Mouse (Mus musculus): Measurements from ENCODE around the gene Ttll11. TPM values are rescaled to one million over a fixed set of nuclear protein-coding genes. Genes with fewer than 3 reads are reported as not detected.
A peak's percentile ranks its signal among the peaks of the same experiment; 100 is the strongest.

The Ttll11 gene
- total RNA-seq, 2 experiments from 2014 or later, result 2.9 to 4.0 TPM

DNA sequence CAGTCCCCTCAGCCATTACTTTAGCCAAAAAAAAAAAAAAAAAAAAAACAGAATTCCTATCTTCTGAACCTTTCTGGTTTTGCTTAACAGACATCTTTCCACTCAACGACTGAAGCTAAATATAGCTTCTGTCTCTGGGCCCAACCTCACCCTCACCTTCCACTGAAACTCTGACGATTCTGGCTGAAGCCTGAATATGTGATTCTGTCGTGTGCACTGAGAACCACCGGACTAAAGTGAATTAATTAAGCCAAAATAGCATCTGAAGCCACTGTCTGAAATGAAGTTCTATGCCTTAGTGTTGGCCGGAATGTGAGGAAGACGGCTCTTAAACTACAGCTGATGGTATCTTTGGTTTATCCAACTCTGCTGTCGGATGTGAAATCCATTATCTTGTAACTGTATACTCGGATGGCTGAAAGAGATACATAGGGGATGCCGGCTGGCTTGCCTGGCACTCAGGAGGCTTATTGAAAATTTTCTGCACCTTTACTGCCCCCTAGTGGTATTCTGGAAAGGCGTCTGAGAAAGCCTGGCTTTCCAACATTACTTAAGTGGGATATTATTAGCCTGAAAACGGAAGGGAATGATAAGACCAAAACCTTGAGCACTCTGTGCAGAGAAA is 73.4 kb downstream of the Ttll11 start:
- DNase-seq (ENCODE audit: low spot score in 2 of 2), result peak in 1 of 2 experiments; percentile 42

DNA sequence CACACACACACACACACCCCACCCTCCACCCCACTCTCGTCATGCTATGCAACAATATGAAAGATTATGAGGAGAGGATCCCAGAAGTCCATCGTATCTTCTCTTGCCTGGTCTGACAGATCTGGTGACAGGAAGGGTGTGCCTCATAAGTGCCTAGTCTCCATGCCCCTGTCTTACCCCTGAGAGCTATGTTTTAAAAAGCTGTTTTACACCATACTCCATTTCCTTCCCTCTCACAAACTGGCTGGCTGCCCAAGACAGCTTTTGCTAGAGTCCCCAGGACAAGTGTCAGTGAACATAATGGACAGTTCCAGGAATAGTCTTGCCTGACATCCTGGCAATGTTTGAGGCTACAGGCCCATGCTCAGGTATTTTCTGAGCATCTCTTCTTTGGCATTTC is 78.9 kb downstream of the Ttll11 start:
- no peak for DNase-seq (ENCODE audit: low spot score in 2 of 2)

DNA sequence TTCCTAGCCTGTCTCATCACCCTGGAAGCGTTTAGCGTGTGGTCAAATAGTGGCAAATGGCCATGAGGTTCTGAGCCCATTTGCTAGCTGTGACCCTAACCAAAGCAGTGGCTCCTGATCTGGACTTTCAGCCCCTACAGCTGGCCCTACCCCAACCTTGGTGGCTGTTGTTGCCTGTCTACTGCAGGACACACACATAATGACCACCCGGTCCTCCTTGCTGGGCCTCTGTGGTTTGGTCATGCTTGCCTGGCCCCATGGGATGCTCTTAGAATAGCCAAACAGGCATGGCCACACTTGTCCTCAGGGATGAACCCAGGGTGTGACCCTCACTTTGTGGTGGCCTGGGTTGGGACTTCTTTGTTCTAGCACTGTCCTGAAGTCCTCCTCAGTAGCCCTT is 80.0 kb downstream of the Ttll11 start:
- no peak for DNase-seq (ENCODE audit: low spot score in 2 of 2)

DNA sequence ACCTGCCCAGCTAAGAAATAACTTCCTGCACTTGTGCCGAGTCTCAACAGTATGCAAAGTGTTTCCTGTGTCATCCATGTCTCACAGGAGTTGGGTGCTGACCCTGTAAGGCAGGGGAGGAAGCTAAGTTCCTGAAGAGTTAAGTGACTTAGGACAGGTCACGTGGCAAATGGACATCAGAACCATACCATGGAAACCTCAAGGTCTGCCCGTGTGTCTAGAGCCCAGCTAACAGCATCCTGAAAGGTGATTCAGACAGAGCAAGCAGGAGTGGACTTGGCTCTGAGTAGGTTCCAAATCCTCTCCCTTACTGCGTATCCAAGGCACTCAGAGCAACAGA is 80.6 kb downstream of the Ttll11 start:
- no peak for DNase-seq (ENCODE audit: low spot score in 2 of 2)

DNA sequence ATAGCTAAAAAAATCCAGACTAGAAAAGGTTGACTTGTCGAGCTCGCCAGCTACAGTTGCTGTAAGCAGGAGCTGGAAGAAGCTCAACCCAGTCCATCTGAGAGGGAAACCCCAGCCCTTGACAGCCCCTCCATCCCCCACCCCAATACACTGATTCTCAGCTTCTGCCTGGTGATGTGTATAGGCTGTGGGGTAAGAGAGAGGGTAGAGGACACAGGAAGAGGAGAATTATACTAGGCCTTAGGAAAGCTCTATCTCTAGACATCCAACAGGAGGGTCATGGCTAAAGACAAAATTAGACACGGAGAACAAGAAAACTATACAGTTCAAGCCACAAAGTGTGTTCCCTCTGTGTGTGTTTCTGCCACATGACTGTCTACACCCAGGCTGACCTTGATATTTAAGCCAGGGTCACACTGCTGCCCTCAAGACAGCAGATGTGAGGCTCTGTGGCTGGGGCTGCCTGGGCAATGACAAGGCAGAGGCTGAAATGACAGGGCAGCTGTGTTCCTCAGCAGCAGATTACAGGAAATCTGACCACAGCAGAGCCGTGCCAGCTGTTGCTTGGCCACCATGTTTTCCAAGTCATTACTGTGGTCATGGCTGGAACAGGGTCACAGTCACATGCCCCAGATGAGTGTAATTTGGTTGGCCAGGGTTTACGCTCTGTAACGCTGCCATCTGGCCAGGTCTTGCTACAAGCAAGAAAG is 81.1 kb downstream of the Ttll11 start:
- no peak for DNase-seq (ENCODE audit: low spot score in 2 of 2)

DNA sequence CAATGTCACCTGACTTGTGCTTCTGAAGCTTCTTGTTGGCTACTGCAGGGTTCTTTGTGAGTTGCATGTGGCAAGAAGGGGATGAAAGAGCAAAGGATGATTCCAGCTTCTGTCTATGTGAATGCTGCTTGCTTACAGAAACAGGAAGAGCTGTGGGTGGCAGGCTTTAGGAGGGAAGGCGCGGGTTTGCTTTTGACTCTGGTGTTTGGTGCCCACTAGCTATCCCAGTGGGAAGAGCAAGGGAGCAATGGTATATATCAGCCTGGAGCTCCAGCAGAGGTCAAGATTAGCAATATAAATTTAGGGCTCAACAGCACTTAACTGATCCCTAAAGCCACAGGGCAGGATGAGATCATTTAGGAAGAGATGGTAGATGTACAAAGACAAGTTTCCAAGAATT is 82.6 kb downstream of the Ttll11 start:
- no peak for DNase-seq (ENCODE audit: low spot score in 2 of 2)

DNA sequence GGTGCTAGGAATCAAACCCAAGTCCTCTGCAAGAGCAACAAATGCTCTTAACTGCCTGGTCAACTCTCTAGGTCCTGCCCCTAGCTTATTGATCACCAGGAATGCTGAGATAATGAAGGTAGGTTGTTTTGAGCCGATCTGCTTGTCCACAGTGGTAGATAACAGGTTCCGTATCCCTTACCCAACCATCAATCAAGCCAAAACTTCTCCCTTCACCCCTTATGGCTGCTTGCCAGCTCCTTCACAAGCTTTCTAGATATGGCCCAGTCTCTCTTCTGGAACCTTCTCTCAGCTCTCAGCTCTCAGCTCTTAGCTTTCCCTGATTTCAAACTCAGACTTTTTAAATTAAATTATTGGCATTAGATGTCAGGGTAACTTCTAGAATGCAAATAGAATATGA is 85.2 kb downstream of the Ttll11 start:
- DNase-seq (ENCODE audit: low spot score in 2 of 2), result no peak

DNA sequence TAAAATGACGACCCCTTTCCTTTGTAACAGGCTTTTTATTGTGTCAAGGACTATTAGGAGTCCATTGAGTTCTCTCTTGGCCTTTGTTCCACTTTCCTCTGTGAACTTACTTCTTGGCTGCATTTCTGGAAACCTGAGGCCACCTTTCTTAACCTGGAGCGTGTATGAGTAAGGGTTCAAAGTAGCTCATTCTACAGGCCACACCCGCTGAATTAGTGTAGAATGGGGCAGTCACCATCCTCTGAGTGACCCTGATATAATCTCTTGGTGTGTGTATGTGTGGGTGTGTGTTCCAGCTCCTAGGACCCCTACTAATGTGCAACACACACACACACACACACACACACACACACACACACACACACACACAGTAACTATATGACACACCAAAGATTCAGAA is 89.1 kb downstream of the Ttll11 start:
- no peak for DNase-seq (ENCODE audit: low spot score in 2 of 2)

DNA sequence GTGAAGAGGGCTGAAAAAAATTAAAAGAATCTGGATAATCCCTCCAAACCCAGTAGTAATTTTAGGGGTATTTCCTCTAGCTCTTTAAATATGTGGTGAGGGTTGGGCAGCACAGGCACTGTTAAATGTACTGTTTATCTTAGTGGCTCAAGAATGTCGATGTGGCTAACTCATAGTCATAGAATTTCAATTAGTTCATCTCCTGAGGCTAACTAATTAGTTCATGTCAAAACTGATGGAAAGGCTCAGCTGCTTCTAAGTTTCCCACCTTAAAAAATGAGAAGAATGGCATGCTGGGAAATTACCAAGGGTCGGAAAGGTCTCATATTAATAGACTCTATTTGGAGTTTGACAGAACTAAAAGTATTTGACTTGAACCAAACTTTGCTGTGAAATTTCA is 89.9 kb downstream of the Ttll11 start:
- no peak for DNase-seq (ENCODE audit: low spot score in 2 of 2)

DNA sequence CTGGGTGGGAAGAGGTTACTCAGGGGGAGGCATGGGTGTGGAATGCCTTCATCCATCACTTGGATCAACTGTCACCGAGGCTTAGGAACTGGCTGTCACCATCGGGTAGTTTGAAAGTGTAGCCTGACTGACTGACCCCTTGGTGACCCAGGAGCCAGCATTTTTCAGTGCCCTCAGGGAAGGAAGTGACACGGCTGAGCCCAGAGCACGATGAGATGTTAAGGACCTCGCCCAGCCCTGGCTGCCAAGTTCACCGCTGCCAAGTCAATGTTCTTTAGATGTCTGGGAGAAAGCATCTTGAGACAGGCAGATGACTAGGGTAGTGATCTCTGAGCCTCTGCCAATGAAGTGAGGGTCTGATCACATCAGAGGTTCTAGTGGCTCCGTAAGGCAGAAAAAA is 95.4 kb downstream of the Ttll11 start:
- DNase-seq (ENCODE audit: low spot score in 2 of 2), result no peak

DNA sequence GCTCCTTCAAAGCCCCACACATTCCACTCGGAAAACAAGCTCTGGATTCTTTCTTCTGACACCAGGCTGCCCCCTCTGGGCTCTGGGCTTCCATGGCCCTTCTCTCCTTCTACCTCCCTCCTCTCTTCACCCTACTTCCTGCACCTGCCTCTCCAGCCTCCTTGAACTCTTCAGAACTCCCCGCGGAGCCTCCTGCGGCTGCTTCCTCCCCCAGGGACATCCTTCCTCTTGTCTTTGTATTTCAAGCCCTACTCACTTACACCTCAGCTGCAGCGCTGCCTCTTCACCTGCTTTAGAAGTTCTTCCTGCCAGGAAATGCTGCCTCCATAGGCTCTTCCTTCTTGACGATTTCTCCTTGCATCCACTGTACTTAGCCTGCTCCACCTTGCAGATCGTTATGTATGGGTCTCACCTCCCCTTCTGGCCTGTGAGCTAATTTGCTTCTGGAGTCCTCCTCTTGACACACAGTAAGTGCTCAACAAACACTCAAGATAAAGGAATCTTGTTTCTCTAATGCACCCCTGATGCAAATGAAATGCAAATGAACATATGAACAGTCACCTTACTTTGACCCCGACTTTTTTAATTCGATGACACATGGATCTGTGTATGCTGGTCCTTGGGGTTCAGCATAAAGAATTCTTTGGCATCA is 97.3 kb downstream of the Ttll11 start:
- no peak for DNase-seq (ENCODE audit: low spot score in 2 of 2)

DNA sequence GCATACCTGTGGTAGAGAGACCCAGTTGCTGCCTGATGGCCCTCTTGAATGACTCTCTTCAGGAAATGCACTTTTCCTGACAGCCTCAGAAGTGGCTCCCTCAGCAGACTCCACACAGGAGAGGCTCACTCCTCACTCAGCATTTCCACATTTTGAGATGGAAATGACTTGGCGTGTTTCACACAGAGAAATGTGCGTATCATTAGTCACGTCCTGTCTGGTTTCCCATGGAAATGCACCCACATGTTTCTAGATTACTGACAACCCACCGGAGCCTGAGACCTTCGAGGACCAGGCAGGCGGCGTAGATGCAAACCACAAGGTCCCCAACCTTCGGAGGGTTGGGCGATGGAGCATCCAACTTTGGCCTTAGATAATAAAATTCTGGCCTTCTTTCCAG is 97.8 kb downstream of the Ttll11 start:
- DNase-seq (ENCODE audit: low spot score in 2 of 2), result no peak

DNA sequence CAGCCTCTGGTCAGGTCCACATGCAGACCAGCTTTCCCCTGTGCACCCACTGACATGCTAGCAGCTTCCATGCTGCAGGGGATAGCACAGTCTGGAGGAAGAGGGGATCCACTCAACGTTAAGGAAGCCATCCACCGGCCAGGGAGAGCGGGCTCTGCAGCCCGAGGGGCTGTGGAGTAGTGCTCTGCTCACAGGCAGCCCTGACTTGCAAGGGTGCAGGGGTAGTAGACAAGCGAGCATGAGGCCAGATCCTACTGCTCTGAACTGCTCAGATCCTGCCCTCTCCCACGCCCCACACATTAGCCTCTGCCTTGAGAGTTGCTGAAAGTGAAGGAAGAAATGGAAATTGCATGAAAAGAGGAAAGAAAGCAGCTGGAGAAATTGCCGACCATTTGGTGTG is 99.4 kb downstream of the Ttll11 start:
- DNase-seq (ENCODE audit: low spot score in 2 of 2), result no peak

DNA sequence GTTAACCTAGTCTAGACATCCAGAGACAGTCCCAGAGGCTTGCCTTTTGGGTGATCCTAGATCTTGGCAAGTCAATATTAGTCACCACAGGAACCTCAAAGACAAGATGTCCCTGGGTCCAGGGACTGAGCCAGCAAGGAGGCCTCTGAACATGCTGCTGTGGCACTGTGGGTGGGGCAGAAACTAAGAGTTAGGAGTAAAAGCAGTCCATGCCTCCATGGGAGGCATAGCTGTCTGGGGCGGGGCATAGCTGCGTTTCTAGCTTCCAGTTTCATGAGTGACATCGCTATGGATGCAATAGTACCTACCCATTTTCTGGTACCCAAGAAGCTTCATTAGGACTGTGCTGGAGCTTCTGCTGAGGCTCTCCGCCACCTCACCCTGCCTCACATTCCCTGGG is 99.8 kb downstream of the Ttll11 start:
- DNase-seq (ENCODE audit: low spot score in 2 of 2), result no peak

DNA sequence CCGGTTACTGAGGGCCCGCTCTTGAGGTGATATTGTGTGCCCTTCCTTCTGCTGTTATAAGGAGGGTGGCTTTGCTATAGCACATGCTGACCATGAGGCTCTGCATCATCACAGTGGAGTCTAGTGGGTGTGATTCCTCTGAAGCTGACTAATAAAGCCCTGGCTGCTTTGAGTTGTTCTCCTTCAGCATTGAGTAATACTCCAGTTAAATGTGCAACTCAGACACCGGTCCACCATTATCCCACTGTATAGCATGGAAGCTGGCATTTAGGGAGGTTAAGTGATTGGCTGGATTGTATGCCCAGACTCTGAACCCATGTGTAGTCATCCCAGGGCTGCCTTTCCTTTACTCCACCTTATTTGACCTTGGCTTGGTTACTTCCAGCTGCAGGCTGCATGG is 101.2 kb downstream of the Ttll11 start:
- no peak for DNase-seq (ENCODE audit: low spot score in 2 of 2)

DNA sequence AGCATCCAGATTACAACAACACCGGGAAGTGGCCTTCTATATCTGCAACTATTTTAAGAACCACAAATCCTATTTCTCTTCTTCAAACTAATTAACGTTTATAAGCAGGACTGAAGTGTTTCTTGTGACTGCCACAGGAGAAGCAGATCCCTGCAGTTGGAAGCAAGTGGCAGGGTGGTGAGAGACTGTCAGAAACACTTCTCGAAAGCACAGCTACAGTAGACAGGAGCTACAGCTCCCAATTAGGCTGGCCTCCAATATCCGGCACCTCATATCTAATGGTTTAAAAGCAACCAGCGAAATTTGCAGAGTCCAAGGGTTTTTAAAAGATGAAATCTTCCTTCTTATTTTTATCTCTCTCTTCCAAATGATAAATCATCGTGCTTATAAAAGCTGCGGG is 104.1 kb downstream of the Ttll11 start:
- DNase-seq (ENCODE audit: low spot score in 2 of 2), result no peak

DNA sequence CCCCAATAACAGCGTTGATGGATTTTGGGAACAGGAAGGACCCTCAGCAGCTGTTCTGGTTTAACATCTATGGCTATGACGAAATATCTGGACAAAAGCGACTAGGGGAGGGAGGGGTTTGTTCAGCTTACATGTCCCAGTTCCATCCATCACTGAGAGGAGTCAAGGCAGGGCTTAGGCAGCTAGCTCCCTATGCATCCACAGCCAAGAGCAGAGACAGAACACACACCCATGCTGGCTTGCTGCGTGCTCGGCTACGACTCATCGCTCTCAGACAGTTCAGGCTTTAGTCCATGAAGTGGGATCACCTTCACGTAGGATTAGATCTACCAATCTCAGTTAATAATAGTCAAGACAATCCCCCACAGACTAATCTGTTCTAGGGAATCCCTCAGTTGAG is 105.3 kb downstream of the Ttll11 start:
- no peak for DNase-seq (ENCODE audit: low spot score in 2 of 2)

DNA sequence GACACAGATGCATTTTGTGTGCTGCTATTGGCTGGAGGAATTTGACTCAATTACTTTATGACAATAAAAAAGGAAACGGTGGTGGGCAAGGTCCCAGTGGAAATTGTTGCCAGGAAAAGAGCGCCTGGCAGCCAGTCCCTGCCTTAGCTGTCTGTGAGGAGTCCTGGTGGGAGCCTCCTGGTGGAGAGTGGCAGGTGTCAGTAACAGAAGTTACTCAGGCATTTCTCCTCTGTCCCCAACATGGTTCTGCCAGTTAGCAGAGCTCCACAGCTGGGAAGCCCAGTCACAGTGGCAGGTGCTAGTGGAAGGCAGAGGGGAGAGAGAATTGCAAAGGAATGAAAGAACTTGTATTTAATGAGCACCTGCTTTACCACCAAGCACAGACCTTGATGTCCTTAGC is 110.5 kb downstream of the Ttll11 start:
- no peak for DNase-seq (ENCODE audit: low spot score in 2 of 2)

DNA sequence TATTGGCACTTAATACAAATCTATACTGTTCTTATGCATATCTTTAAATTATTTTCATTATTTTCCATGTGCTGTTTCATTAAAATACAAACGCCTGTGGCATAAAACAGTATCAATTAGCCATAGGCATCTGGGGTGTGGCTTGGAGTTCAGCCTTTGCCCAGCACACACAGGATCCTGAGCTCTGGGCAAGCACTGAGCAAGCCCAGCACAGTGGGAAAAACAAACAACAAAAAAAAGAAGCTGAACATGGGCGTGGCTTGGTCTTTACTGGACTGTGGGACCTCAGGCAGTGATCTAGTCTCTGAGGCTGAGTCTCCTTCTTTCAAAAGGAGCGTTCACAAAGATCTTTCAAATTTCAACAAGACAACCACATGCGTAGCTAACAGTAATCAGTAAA is 116.4 kb downstream of the Ttll11 start:
- no peak for DNase-seq (ENCODE audit: low spot score in 2 of 2)

DNA sequence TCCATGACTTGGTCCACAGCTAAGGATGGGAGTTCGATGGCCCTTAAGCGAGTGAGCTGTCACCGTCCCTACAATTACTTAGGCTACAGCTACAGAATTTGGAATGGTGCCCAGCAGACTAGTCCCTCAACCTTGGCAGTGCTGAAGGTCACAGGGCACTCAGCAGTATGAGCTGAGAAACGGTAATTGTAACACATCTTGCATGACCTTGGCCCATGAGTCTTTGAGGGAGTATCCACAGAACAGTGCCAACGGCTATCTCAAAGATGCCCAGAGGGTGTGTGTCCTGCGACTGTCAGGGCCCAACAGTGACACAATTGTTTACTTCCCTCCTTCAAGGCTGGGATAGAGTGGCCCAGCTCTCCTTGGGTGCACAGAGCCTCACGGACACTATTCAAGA is 118.5 kb downstream of the Ttll11 start:
- peak in 1 of 2 experiments; percentile 26 for DNase-seq (ENCODE audit: low spot score in 2 of 2)

DNA sequence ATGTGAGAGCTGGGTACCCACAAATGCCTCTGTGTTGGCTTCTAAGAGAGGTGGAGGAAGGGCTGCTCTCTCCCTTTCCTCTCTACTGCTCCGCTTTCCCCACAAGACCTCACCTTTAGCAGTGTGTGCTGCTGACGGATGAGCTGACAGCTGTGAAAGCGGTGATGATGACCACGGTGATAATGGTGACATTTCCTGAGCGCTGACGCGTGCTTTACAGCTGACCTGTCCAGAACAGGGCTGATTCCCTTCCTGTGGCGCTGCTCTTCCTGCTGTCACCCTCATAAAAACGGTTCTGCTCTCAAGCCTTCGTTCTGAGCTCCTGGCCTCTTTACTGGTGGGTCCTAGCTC is 119.3 kb downstream of the Ttll11 start:
- no peak for DNase-seq (ENCODE audit: low spot score in 2 of 2)

DNA sequence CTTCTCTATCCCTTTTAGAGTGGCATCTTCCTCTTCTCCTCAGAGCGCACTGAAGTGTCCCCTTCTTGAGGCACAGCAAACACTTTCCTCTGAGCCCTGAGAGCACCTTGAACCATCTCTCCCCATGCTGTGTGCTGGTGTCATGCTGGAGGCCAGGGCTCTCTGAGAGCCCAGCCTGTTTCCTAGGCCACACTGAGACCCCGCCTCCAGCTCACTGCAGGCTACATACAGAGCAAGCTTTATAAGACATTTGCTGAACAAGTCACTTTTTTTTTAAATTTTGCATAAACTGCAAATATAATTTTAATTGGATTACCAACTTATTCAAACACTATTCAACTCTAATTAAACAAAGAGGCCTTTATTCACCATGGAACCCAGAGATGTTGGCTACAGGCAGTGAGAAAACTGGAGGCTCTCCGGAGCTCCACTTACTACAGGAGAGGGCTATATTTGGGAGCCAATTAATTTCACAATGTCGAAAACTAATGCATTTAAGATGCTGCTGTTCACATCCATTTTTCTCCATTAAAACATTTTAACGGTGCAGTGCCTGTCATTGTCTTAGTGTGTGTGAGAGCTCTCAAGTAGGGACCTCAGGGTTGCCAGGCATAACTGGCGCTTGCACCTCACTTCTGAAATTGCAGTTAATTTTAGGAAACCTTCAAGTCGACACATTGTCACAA is 119.9 kb downstream of the Ttll11 start:
- DNase-seq (ENCODE audit: low spot score in 2 of 2), result no peak

All from adrenal gland, postnatal 4 days (tissue).